Mouse (Mus musculus): ENCODE measurements around the gene Saa3. TPM values are rescaled to one million over a fixed set of nuclear protein-coding genes. Genes with fewer than 3 reads are reported as not detected.
A peak's percentile ranks its signal among the peaks of the same experiment; 100 is the strongest.
"Not testable (repeated sequence)": the region's sequence is repeated elsewhere in the genome, so short reads cannot be mapped to it uniquely, and the experiment has no call there.

Gene Saa3
- total RNA-seq, 2 experiments from 2014 or later: not detected

DNA sequence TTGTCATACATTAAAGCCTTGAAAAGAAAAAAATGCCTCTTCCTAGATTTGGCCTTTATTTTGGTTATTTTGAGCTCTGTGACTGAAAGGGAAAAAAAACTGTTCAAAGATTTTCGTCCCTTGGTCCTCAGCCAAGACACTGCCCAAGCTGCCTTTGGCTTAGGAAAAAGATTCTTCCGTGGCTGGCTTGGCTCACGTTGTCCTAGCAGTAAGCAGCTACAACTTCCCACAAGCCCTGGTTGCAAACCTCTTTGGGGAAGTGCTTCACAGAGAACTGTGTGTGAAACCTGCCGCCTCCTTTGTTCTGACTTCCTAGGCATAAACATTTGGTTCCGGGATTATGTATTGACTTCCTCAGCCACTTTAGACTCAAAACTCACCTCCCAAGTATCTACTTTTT lies 1.4 kb upstream of the Saa3 start:
- no peak for ATAC-seq (replicated peaks; ENCODE audit: low FRiP score, poor library complexity, severe bottlenecking)

DNA sequence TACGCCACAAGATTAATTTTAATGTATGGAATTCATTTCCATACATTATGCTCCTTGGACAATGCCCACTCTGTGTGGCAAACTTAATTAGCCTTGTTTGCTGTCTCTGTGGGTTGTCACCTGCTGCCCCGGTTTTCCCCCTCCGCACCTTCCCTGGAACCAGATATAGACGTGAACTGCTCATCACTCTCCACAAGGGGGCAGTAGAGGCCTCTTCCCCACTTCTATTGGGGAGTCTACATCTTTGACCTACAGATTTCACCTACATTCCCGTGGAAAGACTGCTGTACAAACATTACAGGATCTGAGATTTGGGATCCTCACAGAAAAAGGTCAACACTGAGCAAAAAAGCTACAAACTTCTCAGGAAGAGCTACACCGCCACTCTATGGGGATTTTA lies 982 bp downstream of the Saa3 start:
- 0 out of 2 replicates have a peak, but pooled peaks have one; percentile 45 for ATAC-seq (replicated peaks; ENCODE audit: low FRiP score, poor library complexity, severe bottlenecking)

DNA sequence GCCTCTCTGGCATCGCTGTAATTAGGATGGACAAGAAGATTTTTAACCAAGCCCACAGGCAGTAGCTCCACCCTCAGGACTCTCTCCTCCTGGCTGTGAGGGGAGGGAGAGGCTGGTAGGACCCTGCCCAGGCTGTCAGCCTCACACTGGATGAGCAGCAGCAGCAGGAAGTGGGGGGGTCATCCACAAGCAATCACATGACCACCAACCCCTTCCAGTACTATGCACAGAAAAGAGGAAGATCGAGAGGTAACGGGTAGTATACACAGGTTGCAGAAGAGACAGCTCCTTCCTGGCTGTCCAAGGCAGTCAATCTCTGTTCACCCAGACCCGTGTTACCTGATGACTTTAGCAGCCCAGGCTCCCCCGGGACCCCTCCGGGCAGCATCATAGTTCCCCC lies 3.2 kb downstream of the Saa3 start:
- ATAC-seq (replicated peaks; ENCODE audit: low FRiP score, poor library complexity, severe bottlenecking): no peak

DNA sequence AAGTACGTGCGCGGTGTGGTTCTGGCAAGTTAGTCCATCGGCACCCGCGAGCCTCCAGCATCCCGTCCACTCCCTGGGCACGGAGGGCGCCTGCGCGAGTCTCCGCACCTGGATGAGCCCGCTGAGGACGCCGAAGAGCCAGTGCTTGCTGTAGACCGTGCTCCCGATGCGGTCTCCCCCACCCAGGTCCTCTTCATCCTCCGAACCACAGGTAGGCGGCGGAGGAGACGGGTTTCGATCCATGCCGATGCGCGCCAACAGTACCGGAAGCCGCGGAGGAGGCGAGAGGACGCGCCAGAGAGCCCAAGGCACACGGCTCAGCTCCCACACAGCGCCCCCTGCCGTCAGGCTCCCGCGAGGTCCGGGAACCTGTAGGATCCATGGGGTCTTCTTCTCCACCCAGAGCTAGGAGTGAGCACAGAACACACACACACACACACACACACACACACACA lies 5.1 kb downstream of the Saa3 start, which contains the start of gene Saal1:
TSS of gene Saal1 (minus strand) at position 291 of the 455 bp plus-strand sequence.
- peak; percentile 93 for ATAC-seq (replicated peaks; ENCODE audit: low FRiP score, poor library complexity, severe bottlenecking)

DNA sequence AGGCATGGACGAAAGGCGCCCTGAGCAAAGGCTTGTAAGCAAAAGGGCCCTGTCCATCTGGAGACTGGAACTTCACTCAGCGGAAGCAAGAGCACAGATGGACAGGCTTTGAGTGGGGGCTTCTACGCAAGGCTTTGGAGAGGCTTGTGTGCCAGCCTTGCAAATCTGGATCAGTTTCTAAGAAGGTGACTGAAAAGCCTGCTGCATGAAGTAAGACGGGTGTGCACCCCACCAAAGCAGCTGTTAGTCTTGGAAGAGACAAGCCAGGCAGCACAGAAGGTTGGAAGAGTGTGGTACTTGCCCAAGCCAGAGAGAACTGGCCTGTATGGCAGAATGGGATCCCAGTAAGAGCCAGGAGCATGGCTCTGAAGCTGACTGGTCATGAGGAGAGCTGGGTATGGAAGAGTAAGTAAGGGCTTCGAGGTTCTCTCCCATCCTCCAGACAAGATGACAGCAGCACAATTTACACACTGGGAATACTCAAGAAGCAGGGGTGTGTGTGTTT lies 14.9 kb downstream of the Saa3 start:
- no peak for ATAC-seq (replicated peaks; ENCODE audit: low FRiP score, poor library complexity, severe bottlenecking)

DNA sequence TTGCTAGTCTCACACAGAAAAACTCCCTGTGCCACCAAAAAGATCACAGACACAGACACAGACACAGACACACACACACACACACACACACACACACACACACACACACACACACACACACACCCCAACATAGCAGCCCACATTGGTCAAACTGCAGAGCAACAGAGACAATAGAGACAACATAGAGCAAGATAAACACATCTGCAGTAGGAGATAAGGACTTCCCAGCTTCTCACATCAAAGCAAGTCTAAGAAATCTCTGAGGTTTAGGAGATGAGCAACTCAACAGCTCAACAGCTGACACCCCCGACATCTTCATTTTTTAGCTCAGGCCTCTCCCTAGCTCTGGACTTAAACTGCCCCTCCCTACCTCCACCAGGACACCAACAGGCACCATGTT lies 18.7 kb downstream of the Saa3 start:
- no peak for ATAC-seq (replicated peaks; ENCODE audit: low FRiP score, poor library complexity, severe bottlenecking)

DNA sequence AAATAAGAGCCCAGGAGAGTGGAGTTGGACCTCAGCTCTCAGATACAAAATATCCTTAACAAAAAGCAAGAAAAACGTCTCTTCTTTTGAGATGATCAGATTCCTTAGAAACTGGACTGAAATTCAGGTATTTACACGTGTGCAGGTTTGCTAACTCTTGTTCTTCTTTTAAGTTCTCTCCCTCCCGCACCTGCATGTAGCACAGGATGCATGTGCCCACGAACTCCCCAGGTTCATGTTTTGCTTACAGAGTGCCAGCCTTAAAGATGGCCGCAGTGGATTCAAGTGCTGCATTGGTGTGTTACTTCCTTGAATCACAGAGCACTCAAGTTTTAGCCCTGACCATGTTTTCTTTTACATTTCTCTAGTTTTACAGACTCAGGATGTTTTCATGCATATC lies 28.7 kb downstream of the Saa3 start:
- ATAC-seq (replicated peaks; ENCODE audit: low FRiP score, poor library complexity, severe bottlenecking): no peak

DNA sequence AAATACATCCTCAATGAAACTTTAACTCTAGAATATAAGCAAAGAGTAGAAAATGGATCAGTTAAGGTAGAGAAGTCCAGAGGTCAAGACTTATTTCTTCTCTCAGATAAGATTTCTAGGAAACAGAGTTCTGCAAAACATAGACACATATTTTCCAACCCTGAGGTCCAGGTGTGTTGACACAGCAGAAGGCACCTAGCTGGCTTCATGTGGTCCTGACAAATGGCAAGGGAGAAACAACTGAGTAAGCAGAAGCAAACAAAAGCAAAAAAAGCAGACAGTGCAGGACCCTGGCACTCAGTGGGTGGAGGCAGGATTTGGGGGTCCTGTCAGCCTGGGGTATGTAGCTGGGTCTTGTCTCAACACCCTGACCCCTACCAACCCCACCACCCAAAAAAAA lies 34.8 kb downstream of the Saa3 start:
- no peak for ATAC-seq (replicated peaks; ENCODE audit: low FRiP score, poor library complexity, severe bottlenecking)

DNA sequence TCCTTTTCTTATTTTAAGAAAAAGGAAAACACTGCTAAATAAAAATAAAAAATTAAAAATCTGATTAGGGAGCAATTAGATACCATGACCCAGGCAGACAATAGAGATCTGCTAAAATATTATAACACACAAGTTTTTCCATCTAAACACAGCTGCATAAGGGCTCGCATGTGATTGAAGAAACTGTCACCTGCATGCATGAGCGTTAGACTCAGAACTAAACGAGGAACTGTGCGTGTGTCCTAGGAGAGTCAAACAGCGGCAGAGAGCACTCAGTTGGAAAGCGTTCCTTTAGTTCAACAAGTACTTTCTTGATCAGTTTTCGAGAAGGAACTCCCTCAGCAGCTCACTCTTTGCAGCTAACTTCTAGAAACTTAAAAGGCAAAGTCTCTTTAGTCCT lies 36.5 kb downstream of the Saa3 start:
- not testable (repeated sequence) for ATAC-seq (replicated peaks; ENCODE audit: low FRiP score, poor library complexity, severe bottlenecking)

DNA sequence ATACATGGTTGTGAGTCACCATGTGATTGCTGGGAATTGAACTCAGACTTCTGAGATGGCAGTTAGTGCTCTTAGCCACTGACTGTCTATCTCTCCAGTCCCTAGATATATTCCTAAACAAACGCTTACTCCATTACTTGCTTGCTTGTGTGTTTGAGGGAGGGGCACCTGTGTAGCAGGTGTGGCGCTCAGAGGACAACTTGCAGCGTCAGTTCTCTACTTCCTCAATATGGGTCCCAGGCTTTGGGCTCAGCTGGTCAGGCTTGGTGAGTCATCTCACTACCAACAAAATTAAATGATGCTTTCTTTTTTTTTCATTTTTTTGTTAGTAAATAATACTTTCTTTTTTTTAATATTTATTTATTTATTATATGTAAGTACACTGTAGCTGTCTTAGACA lies 37.1 kb downstream of the Saa3 start:
- no peak for ATAC-seq (replicated peaks; ENCODE audit: low FRiP score, poor library complexity, severe bottlenecking)

DNA sequence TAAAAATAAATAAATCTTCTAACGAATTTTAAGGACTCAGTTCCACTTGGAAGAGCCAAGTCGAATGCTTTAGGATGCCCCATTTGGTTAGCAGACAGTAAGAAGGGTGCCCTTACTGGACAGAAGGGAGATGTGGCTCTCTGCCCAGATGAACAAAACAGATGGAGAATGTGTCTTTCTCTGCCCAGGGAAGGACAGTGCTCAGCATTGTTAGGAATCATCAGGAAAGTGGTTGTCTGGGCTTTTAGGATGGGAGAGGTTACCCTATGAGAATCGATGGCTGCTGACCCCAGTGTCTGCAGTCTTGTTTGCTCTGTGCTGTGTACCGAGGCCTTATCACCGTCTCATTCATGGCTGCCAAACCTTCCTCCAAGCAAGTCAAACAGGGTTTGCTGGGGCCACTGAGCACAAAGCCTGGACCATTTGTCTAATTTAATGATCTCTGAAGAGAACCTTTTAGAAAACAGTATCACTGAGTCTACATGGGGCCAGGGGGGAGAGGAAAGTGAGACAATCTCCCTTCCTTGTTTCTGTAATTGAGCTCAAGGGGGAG lies 38.6 kb downstream of the Saa3 start:
- no peak for ATAC-seq (replicated peaks; ENCODE audit: low FRiP score, poor library complexity, severe bottlenecking)

DNA sequence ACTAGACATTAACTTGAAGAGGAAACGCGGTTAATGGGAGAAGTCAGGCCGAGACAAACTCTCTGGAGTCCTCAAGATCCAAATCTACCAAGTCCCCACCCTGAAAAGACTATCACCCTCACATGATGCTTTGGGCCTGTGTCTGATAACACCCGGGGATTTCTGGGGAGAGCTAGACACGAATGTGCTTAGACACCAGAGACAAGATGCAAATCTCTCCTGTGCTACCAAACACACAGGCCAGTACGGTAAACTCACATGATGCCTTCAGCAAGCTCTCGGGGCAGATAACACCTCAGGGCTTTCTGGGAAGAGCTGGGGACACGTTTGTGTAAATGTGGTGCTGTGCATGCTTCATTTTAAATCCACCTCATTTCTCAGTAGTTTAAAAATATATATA lies 39.6 kb downstream of the Saa3 start:
- ATAC-seq (replicated peaks; ENCODE audit: low FRiP score, poor library complexity, severe bottlenecking): no peak

DNA sequence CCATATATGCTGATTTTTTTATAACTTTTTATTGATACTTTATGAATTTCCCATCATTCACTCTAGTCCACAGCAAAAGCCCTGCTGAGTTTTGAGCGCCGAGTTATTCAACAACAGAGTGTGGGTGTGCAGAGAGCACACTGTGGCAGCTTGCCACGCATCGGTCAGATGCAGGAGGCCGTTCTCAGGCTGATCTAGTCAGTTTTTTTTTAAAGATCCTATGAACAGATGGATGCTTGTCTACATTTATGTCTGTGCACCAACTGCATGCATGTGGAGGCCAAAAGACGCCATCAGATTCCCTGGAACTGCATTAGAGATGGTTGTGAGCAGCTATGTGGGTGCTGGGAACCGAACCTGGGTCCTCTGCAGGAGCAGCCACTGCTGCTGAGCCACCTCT lies 40.4 kb downstream of the Saa3 start:
- ATAC-seq (replicated peaks; ENCODE audit: low FRiP score, poor library complexity, severe bottlenecking): no peak

DNA sequence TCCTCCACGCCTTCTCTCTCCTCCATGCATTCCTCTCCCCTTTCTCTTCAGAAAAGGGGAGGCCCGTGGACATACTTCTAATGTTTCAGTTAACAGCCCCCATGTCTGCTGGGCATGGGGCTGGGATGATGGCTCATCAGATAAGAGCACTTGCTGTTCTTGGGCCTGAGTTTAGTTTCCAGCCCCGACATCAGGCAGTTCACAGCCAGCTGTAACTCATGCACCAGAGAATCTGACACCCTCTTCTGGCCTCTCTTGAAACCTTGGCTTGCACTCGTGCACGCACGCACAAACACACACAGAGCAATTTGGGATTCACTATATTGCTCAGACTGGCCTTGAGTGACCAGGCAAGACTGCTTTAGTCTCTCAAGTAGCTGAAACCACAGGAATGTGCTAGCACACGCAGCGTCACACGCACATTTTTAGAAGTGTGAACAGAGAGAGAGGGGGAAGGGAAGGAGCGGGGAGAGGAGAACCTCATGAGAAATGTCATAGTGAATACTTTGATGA lies 43.3 kb downstream of the Saa3 start, which contains the start of gene Tph1:
TSS of gene Tph1 (minus strand) at position 378 of the 513 bp plus-strand sequence.
- ATAC-seq (replicated peaks; ENCODE audit: low FRiP score, poor library complexity, severe bottlenecking): no peak

DNA sequence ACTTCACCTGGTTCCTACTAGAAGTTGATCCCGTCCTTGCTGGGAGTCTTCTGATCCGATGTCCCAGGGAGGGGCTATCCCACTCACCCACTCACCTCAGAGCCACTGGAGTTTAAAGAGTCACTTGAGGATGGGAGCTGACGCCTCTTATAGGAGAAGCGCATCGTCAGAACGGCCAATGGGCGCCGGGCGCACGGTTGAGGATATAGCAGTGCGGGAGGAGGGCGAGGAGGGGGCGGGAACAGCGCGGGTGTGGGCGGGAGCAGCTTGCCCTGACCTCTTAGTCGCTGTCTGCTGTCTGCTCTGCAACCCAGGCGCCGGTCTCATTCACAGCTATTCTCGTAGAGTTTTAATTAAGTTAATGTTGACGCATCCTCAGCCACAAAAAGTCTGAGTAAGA lies 48.2 kb downstream of the Saa3 start:
- no peak for ATAC-seq (replicated peaks; ENCODE audit: low FRiP score, poor library complexity, severe bottlenecking)

DNA sequence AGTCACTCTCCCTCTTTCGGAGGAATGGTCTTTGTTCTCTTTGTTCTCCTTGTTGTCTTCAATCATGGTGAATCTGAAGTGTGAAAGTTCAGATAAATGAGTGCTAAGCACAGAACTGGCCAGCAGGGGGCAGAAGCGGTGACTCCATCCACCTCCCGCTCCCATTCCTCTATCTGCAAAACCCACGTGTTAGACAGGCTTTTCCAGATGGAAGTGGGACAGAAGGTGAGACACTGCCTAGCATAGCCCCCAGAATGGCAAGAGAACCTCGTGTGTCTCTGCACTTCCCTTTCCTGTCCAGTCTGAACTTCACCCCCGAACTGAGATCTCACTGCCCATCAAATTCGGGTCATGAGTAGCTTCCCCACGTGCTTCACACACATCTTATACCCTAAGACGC lies 50.3 kb downstream of the Saa3 start:
- no peak for ATAC-seq (replicated peaks; ENCODE audit: low FRiP score, poor library complexity, severe bottlenecking)

Other genes starting within 250 kb of the Saa3 start
- 4.6 TPM in 1 of 2 replicates, not detected in the other for gene Sergef, start 75.9 kb downstream of the Saa3 start, total RNA-seq (2015; ENCODE audit: low replicate concordance)
- 0.23 and 0.26 TPM in 2 replicates for gene Sergef, start 75.9 kb downstream of the Saa3 start, total RNA-seq (2017; ENCODE audit: low replicate concordance)
- not detected in 2 replicates for gene Tph1, start 43.2 kb downstream of the Saa3 start, total RNA-seq (2015; ENCODE audit: low replicate concordance)
- not detected in 2 replicates for gene Tph1, start 43.2 kb downstream of the Saa3 start, total RNA-seq (2017; ENCODE audit: low replicate concordance)
- 7.1 and 7.9 TPM in 2 replicates for gene Saal1, start 5.0 kb downstream of the Saa3 start, total RNA-seq (2015; ENCODE audit: low replicate concordance)
- 4.4 and 9.9 TPM in 2 replicates for gene Saal1, start 5.0 kb downstream of the Saa3 start, total RNA-seq (2017; ENCODE audit: low replicate concordance)
- not detected in 2 replicates for gene Saa4, start 16.9 kb upstream of the Saa3 start, total RNA-seq (2015; ENCODE audit: low replicate concordance)
- gene Saa4, start 16.9 kb upstream of the Saa3 start, total RNA-seq (2017; ENCODE audit: low replicate concordance): not detected in 2 replicates
- gene Saa1, start 27.3 kb upstream of the Saa3 start, total RNA-seq (2015; ENCODE audit: low replicate concordance): not detected in 2 replicates
- gene Saa1, start 27.3 kb upstream of the Saa3 start, total RNA-seq (2017; ENCODE audit: low replicate concordance): not detected in 2 replicates
- not detected in 2 replicates for gene Saa2, start 36.1 kb upstream of the Saa3 start, total RNA-seq (2015; ENCODE audit: low replicate concordance)
- gene Saa2, start 36.1 kb upstream of the Saa3 start, total RNA-seq (2017; ENCODE audit: low replicate concordance): not detected in 2 replicates
- 7.2 and 9.2 TPM in 2 replicates for gene Hps5, start 80.4 kb upstream of the Saa3 start, total RNA-seq (2015; ENCODE audit: low replicate concordance)
- 19.8 and 29.9 TPM in 2 replicates for gene Hps5, start 80.4 kb upstream of the Saa3 start, total RNA-seq (2017; ENCODE audit: low replicate concordance)
- gene Gtf2h1, start 80.4 kb upstream of the Saa3 start, total RNA-seq (2015; ENCODE audit: low replicate concordance): 16.2 and 28.5 TPM in 2 replicates
- 15.2 and 25.9 TPM in 2 replicates for gene Gtf2h1, start 80.4 kb upstream of the Saa3 start, total RNA-seq (2017; ENCODE audit: low replicate concordance)
- gene Ldha, start 125.8 kb upstream of the Saa3 start, total RNA-seq (2015; ENCODE audit: low replicate concordance): 72.9 and 85.4 TPM in 2 replicates
- 29.2 and 59.4 TPM in 2 replicates for gene Ldha, start 125.8 kb upstream of the Saa3 start, total RNA-seq (2017; ENCODE audit: low replicate concordance)
- gene Ldhc, start 145.5 kb upstream of the Saa3 start, total RNA-seq (2015; ENCODE audit: low replicate concordance): 2.2 TPM in 1 of 2 replicates, not detected in the other
- 0.64 TPM in 1 of 2 replicates, not detected in the other for gene Ldhc, start 145.5 kb upstream of the Saa3 start, total RNA-seq (2017; ENCODE audit: low replicate concordance)
- gene Tsg101, start 204.3 kb upstream of the Saa3 start, total RNA-seq (2015; ENCODE audit: low replicate concordance): 75.7 and 78.4 TPM in 2 replicates
- 23.5 and 33.8 TPM in 2 replicates for gene Tsg101, start 204.3 kb upstream of the Saa3 start, total RNA-seq (2017; ENCODE audit: low replicate concordance)
- gene Uevld, start 242.8 kb upstream of the Saa3 start, total RNA-seq (2015; ENCODE audit: low replicate concordance): 19.8 and 39.0 TPM in 2 replicates
- 28.6 and 35.1 TPM in 2 replicates for gene Uevld, start 242.8 kb upstream of the Saa3 start, total RNA-seq (2017; ENCODE audit: low replicate concordance)

Measured in erythroid progenitor cell, adult 5-6 weeks (primary cell).